Mouse (Mus musculus): ENCODE data around the gene Pcnx4. TPM values are rescaled to one million over a fixed set of nuclear protein-coding genes. Genes with fewer than 3 reads are reported as not detected.

Gene Pcnx4
- polyA plus RNA-seq, 1 experiment from 2014 or later: 26.0 TPM

- H3K36me3 ChIP-seq (replicated peaks): no peaks in the 10 kb centered on the region
- H3K9me3 ChIP-seq: no peaks in the 10 kb centered on the region
Observed at GRCm38 (mm10) chr12:72620856-72621255, 84.7 kb downstream of the Pcnx4 start.

GRCm38 (mm10) chr12:72621441-72621840 is 85.3 kb downstream of the Pcnx4 start:
- no peaks in the 10 kb centered on the region for H3K27me3 ChIP-seq (replicated peaks)
- no peaks in the 10 kb centered on the region for H3K36me3 ChIP-seq (replicated peaks)
- no peak overlapping the region for H3K9ac ChIP-seq
- no peak for ATAC-seq (replicated peaks)
- no peak overlapping the region for H3K4me3 ChIP-seq
- H3K4me1 ChIP-seq: no peaks in the 10 kb centered on the region
- H3K4me2 ChIP-seq: no peak overlapping the region
- no peak overlapping the region for H3K27ac ChIP-seq
- no peaks in the 10 kb centered on the region for H3K9me3 ChIP-seq
- 94% methylated on average over 1 of the region's 1 CpGs for WGBS

More at GRCm38 (mm10) chr12:72620856-72621255, 84.7 kb downstream of the Pcnx4 start:
- no peak for ATAC-seq (replicated peaks)
- H3K9ac ChIP-seq: no peak overlapping the region
- H3K27me3 ChIP-seq (replicated peaks): no peaks in the 10 kb centered on the region
- H3K4me2 ChIP-seq: no peak overlapping the region
- H3K27ac ChIP-seq: no peak overlapping the region
- no peak overlapping the region for H3K4me3 ChIP-seq
- 96% methylated on average over 7 of the region's 7 CpGs for WGBS
- no peaks in the 10 kb centered on the region for H3K4me1 ChIP-seq

GRCm38 (mm10) chr12:72622853-72623496 is 86.8 kb downstream of the Pcnx4 start:
- 88% methylated on average over 5 of the region's 5 CpGs for WGBS
- Histone ChIP-seq H3K9me3 (no peaks in the 10 kb centered on the region), H3K4me3 (no peak overlapping the region)

GRCm38 (mm10) chr12:72628751-72629150 is 92.6 kb downstream of the Pcnx4 start:
- Histone ChIP-seq H3K9ac (no peak overlapping the region), H3K27ac (no peak overlapping the region), H3K4me1 (no peaks in the 10 kb centered on the region), H3K4me2 (no peak overlapping the region), H3K4me3 (no peak overlapping the region), H3K36me3 (replicated peaks) (no peaks in the 10 kb centered on the region), H3K27me3 (replicated peaks) (no peaks in the 10 kb centered on the region), H3K9me3 (no peaks in the 10 kb centered on the region)
- 92% methylated on average over 7 of the region's 7 CpGs for WGBS
- ATAC-seq (replicated peaks): no peak

More at GRCm38 (mm10) chr12:72622853-72623496, 86.8 kb downstream of the Pcnx4 start:
- H3K27ac ChIP-seq: no peak overlapping the region
- H3K27me3 ChIP-seq (replicated peaks): no peaks in the 10 kb centered on the region
- no peak overlapping the region for H3K9ac ChIP-seq
- no peak for ATAC-seq (replicated peaks)
- no peaks in the 10 kb centered on the region for H3K36me3 ChIP-seq (replicated peaks)
- no peaks in the 10 kb centered on the region for H3K4me1 ChIP-seq
- no peak overlapping the region for H3K4me2 ChIP-seq

Other genes with a start within 250 kb of the Pcnx4 start
- gene Rtn1, start 127.3 kb upstream of the Pcnx4 start, polyA plus RNA-seq (2015; fragmentation: Nextera tagmentation; extraction: Ambion mirVana): 3,115 and 3,141 TPM in 2 replicates
- gene Lrrc9, start 94.5 kb upstream of the Pcnx4 start, polyA plus RNA-seq (2015; fragmentation: Nextera tagmentation; extraction: Ambion mirVana): 4.0 and 4.3 TPM in 2 replicates
- not detected in 2 replicates for gene Gm4756, start 113.3 kb downstream of the Pcnx4 start, polyA plus RNA-seq (2015; fragmentation: Nextera tagmentation; extraction: Ambion mirVana)
- gene Dhrs7, start 128.5 kb downstream of the Pcnx4 start, polyA plus RNA-seq (2015; fragmentation: Nextera tagmentation; extraction: Ambion mirVana): 15.1 and 16.6 TPM in 2 replicates
- 57.2 and 62.3 TPM in 2 replicates for gene Ppm1a, start 221.1 kb downstream of the Pcnx4 start, polyA plus RNA-seq (2015; fragmentation: Nextera tagmentation; extraction: Ambion mirVana)

Data from midbrain, embryonic 15.5 days (tissue).